Mouse (Mus musculus) stomach, postnatal 0 days (tissue): ENCODE data around the gene Dnmt3a. TPM values are rescaled to one million over a fixed set of nuclear protein-coding genes. Genes with fewer than 3 reads are reported as not detected.

Source experiments
- ATAC-seq: fragments of 200-750 bp; cut with Nextera tagmentation; 2 replicates; pipeline ENCODE4 v1.8.0; 2017; ENCODE audit not compliant: low FRiP score, low TSS enrichment
- DNase-seq: peaks from one replicate; pipeline ENCODE4 v3.0.0-alpha.2; 2016; ENCODE audit warnings: low spot score
- H3K27ac ChIP-seq: fragments of 300-500 bp; sonication (generic); replicated peaks from 2 replicates; pipeline ENCODE4 v1.5.1; 2014; ENCODE audit warnings: mild to moderate bottlenecking, control low read depth
- H3K27me3 ChIP-seq: fragments of 300-500 bp; sonication (generic); 2 replicates; pipeline ENCODE4 v1.6.1; 2014; ENCODE audit warnings: low read length; ENCODE audit not compliant: control insufficient read depth, insufficient read depth
- H3K36me3 ChIP-seq: fragments of 300-500 bp; sonication (generic); 2 replicates; pipeline ENCODE4 v1.6.1; 2014; ENCODE audit warnings: low read length, mixed read lengths; ENCODE audit not compliant: control insufficient read depth, insufficient read depth
- H3K4me1 ChIP-seq: fragments of 300-500 bp; sonication (generic); replicated peaks from 2 replicates; pipeline ENCODE4 v1.6.1; 2014; ENCODE audit warnings: antibody characterized with exemption; ENCODE audit not compliant: control insufficient read depth, insufficient read depth
- H3K4me2 ChIP-seq: fragments of 300-500 bp; sonication (generic); replicated peaks from 2 replicates; pipeline ENCODE4 v1.6.1; 2014; ENCODE audit warnings: low read depth, mild to moderate bottlenecking, control low read depth, moderate library complexity
- H3K4me3 ChIP-seq: fragments of 300-500 bp; sonication (generic); 2 replicates; pipeline ENCODE4 v1.5.1; 2014; ENCODE audit warnings: low read depth, low read length, control low read depth
- H3K9ac ChIP-seq: fragments of 300-500 bp; sonication (generic); 2 replicates; pipeline ENCODE4 v1.6.1; 2014; ENCODE audit warnings: mild to moderate bottlenecking, low read length, control low read depth, mixed read lengths
- H3K9me3 ChIP-seq: fragments of 300-500 bp; sonication (generic); 2 replicates; pipeline ENCODE4 v1.6.1; 2016; ENCODE audit warnings: low read length; ENCODE audit not compliant: control insufficient read depth
- CTCF ChIP-seq: IDR thresholded peaks from 2 replicates; pipeline ENCODE4 v1.5.1; 2016; ENCODE audit warnings: antibody characterized with exemption, low read depth, mild to moderate bottlenecking, moderate library complexity
- EP300 ChIP-seq: optimal IDR thresholded peaks from 2 replicates; pipeline ENCODE3; 2016; ENCODE audit warnings: antibody characterized with exemption
- WGBS: fragments of 180-500 bp; shearing (Covaris S2); extraction: QIAGEN DNeasy Blood & Tissue Kit; methylation state at CpG from one replicate; pipeline ENCODE4 v1.1.7; 2014; 5-methylcytosine and 5-hydroxymethylcytosine counted together
- polyA plus RNA-seq: library from polyadenylated mRNA; unstranded; fragments of >200 nt; fragmentation: Nextera tagmentation; extraction: Ambion mirVana; gene quantifications from 2 replicates; pipeline ENCODE4 v1.2.1, GENCODE M21; 2015

Dnmt3a gene
- polyA plus RNA-seq, 1 experiment from 2014 or later = 44.0 TPM

DNA sequence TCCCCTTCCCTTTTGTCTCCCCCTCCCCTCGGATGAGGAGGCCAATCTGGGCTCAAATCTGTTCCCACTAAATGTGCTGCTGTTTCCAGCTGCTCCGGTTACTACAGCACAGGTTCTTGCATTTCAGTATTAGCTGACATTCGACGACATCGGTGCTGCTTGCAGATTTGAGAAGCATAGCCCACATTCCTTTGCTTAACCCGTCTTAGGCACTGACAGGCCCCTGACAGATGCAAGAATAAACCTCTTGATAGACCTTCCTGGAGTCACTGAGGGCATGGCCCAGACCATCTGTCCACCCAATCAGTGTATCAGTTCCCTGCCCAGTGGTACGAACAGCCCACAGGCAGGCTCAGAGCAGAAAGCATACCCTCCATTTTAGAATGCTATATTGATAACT, 38.1 kb downstream of the Dnmt3a start:
- no peak for DNase-seq
- H3K27ac ChIP-seq = peak overlapping the region; percentile 63; the same call in 1 of the 2 replicates
- 29% methylated on average over 7 of the region's 7 CpGs for WGBS
- H3K9me3 ChIP-seq = no peaks in the 10 kb centered on the region
- peaks cover 2% of the 10 kb centered on the region; the same call in 1 of the 2 replicates for H3K36me3 ChIP-seq
- H3K4me1 ChIP-seq = no peaks in the 10 kb centered on the region; the same call in 1 of the 2 replicates
- ATAC-seq = peak; percentile 16; the same call in 1 of the 2 replicates
- H3K9ac ChIP-seq = no peak overlapping the region
- TF ChIP-seq CTCF = no peak
- TF ChIP-seq EP300 = no peak
- H3K4me2 ChIP-seq = no peak overlapping the region
- no peak overlapping the region for H3K4me3 ChIP-seq
- no peaks in the 10 kb centered on the region for H3K27me3 ChIP-seq

GRCm38 (mm10) chr12:3844335-3844734, 38.5 kb downstream of the Dnmt3a start:
- Histone ChIP-seq H3K9ac (no peak overlapping the region), H3K36me3 (peaks cover 4% of the 10 kb centered on the region; the same call in 1 of the 2 replicates), H3K27me3 (no peaks in the 10 kb centered on the region), H3K4me1 (no peaks in the 10 kb centered on the region; the same call in 1 of the 2 replicates), H3K4me3 (no peak overlapping the region), H3K9me3 (no peaks in the 10 kb centered on the region), H3K4me2 (no peak overlapping the region), H3K27ac (0 out of 2 replicates have a peak overlapping the region, but pooled peaks have one; percentile 63)
- 65% methylated on average over 5 of the region's 5 CpGs for whole genome bisulfite sequencing
- ATAC-seq (peak; percentile 69), DNase-seq (peak; percentile 37)
- TF ChIP-seq EP300 = no peak
- TF ChIP-seq CTCF = no peak

DNA sequence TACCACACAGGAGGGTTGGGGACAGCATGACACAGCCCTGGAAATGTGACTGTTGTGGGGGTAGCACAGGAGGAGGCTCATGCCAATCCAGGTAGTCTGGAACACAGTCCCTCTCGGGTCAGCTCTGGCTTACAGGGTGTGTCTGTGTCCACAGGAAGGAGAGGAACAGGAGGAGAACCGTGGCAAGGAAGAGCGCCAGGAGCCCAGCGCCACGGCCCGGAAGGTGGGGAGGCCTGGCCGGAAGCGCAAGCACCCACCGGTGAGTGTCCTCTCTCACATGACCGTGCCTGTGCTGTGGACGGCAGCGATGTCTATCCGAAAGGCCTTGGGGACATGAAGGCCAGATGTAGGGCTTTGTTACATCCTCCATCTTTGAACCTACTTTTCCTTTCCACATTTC, 43.7 kb downstream of the Dnmt3a start:
- peaks cover 13% of the 10 kb centered on the region for H3K36me3 ChIP-seq
- H3K9me3 ChIP-seq = no peaks in the 10 kb centered on the region
- no peak for DNase-seq
- no peak overlapping the region for H3K9ac ChIP-seq
- H3K27ac ChIP-seq = no peak overlapping the region
- no peak overlapping the region for H3K4me2 ChIP-seq
- TF ChIP-seq EP300 (no peak), CTCF (no peak)
- 93% methylated on average over 13 of the region's 13 CpGs for WGBS
- no peaks in the 10 kb centered on the region for H3K4me1 ChIP-seq
- no peak overlapping the region for H3K4me3 ChIP-seq
- no peak for ATAC-seq
- no peaks in the 10 kb centered on the region for H3K27me3 ChIP-seq

GRCm38 (mm10) chr12:3850165-3850564, 44.4 kb downstream of the Dnmt3a start:
- H3K27ac ChIP-seq = no peak overlapping the region; the same call in 1 of the 2 replicates
- H3K9me3 ChIP-seq = no peaks in the 10 kb centered on the region
- 0 out of 2 replicates have a peak, but pooled peaks have one; percentile 5 for TF ChIP-seq CTCF
- TF ChIP-seq EP300 = no peak
- peaks cover 13% of the 10 kb centered on the region for H3K36me3 ChIP-seq
- 0 out of 2 replicates have a peak, but pooled peaks cover under 1% of the 10 kb centered on the region for H3K4me1 ChIP-seq
- H3K4me2 ChIP-seq = no peak overlapping the region
- DNase-seq = no peak
- 0 out of 2 replicates have a peak, but pooled peaks have one; percentile 36 for ATAC-seq
- no peak overlapping the region for H3K9ac ChIP-seq
- H3K4me3 ChIP-seq = no peak overlapping the region
- H3K27me3 ChIP-seq = no peaks in the 10 kb centered on the region
- 38% methylated on average over 5 of the region's 5 CpGs for WGBS

GRCm38 (mm10) chr12:3850731-3851130, 44.9 kb downstream of the Dnmt3a start:
- TF ChIP-seq CTCF = no peak
- TF ChIP-seq EP300 = no peak
- DNase-seq = no peak

GRCm38 (mm10) chr12:3851179-3851578, 45.4 kb downstream of the Dnmt3a start:
- peaks cover 9% of the 10 kb centered on the region; the same call in 1 of the 2 replicates for H3K4me1 ChIP-seq
- H3K27me3 ChIP-seq = no peaks in the 10 kb centered on the region
- no peak overlapping the region for H3K9ac ChIP-seq
- no peaks in the 10 kb centered on the region for H3K9me3 ChIP-seq
- ATAC-seq (no peak), DNase-seq (no peak)
- 64% methylated on average over 4 of the region's 4 CpGs for WGBS
- H3K4me3 ChIP-seq = no peak overlapping the region
- TF ChIP-seq CTCF (no peak), EP300 (no peak)
- H3K4me2 ChIP-seq = no peak overlapping the region
- no peak overlapping the region for H3K27ac ChIP-seq
- peaks cover 13% of the 10 kb centered on the region for H3K36me3 ChIP-seq

More at GRCm38 (mm10) chr12:3850731-3851130, 44.9 kb downstream of the Dnmt3a start:
- no peaks in the 10 kb centered on the region for H3K9me3 ChIP-seq
- WGBS = 44% methylated on average over 6 of the region's 6 CpGs
- no peak for ATAC-seq
- peaks cover 13% of the 10 kb centered on the region for H3K36me3 ChIP-seq
- H3K9ac ChIP-seq = no peak overlapping the region
- H3K27ac ChIP-seq = no peak overlapping the region
- H3K4me3 ChIP-seq = no peak overlapping the region
- H3K27me3 ChIP-seq = no peaks in the 10 kb centered on the region
- peaks cover 4% of the 10 kb centered on the region; the same call in 1 of the 2 replicates for H3K4me1 ChIP-seq
- H3K4me2 ChIP-seq = no peak overlapping the region
